Mouse (Mus musculus) liver, embryonic 11.5 days (tissue): Measurements from ENCODE around the gene Aoc1. TPM values are rescaled to one million over a fixed set of nuclear protein-coding genes. Genes with fewer than 3 reads are reported as not detected.
"Not testable (repeated sequence)": the region's sequence is repeated elsewhere in the genome, so short reads cannot be mapped to it uniquely, and the experiment has no call there.

Source experiments
- ATAC-seq: fragments of 200-750 bp; cut with Nextera tagmentation; replicated peaks from 2 replicates; pipeline ENCODE4 v1.8.0; 2017; ENCODE audit warnings: moderate number of reproducible peaks, mild to moderate bottlenecking, moderate TSS enrichment, moderate library complexity; ENCODE audit not compliant: low FRiP score
- DNase-seq: peaks from one replicate; pipeline ENCODE4 v3.0.0-alpha.2; 2017; ENCODE audit warnings: low spot score
- H3K27ac ChIP-seq: fragments of 300-500 bp; sonication (generic); 2 replicates; pipeline ENCODE4 v1.5.1; 2014; ENCODE audit warnings: mild to moderate bottlenecking, low read depth, low read length, control low read depth
- H3K27me3 ChIP-seq: fragments of 300-500 bp; sonication (generic); replicated peaks from 2 replicates; pipeline ENCODE4 v1.6.1; 2014; ENCODE audit warnings: low read length, mixed read lengths; ENCODE audit not compliant: control insufficient read depth, insufficient read depth
- H3K36me3 ChIP-seq: fragments of 300-500 bp; sonication (generic); 2 replicates; pipeline ENCODE4 v1.6.1; 2014; ENCODE audit warnings: mild to moderate bottlenecking, low read length, moderate library complexity, mixed read lengths; ENCODE audit not compliant: control insufficient read depth, insufficient read depth
- H3K4me1 ChIP-seq: fragments of 300-500 bp; sonication (generic); replicated peaks from 2 replicates; pipeline ENCODE4 v1.6.1; 2014; ENCODE audit warnings: low read length, mixed read lengths; ENCODE audit not compliant: control insufficient read depth, insufficient read depth
- H3K4me2 ChIP-seq: fragments of 300-500 bp; sonication (generic); 2 replicates; pipeline ENCODE4 v1.6.1; 2014; ENCODE audit warnings: mild to moderate bottlenecking, control low read depth, moderate library complexity
- H3K4me3 ChIP-seq: fragments of 300-500 bp; sonication (generic); 2 replicates; pipeline ENCODE4 v1.5.1; 2014; ENCODE audit warnings: low read depth, low read length, control low read depth
- H3K9ac ChIP-seq: fragments of 300-500 bp; sonication (generic); 2 replicates; pipeline ENCODE4 v1.6.1; 2014; ENCODE audit warnings: low read depth, low read length, control low read depth
- H3K9me3 ChIP-seq: fragments of 300-500 bp; sonication (generic); 2 replicates; pipeline ENCODE4 v1.6.1; 2016; ENCODE audit warnings: low read length, inconsistent platforms, mixed read lengths; ENCODE audit not compliant: control insufficient read depth
- WGBS: fragments of 180-500 bp; shearing (Covaris S2); extraction: QIAGEN DNeasy Blood & Tissue Kit; methylation state at CpG from one replicate; pipeline ENCODE4 v1.1.7; 2014; 5-methylcytosine and 5-hydroxymethylcytosine counted together
- polyA plus RNA-seq: library from polyadenylated mRNA; unstranded; fragments of >200 nt; fragmentation: Nextera tagmentation; extraction: Ambion mirVana; gene quantifications from 2 replicates; pipeline ENCODE4 v1.2.1, GENCODE M21; 2014

The Aoc1 gene
- polyA plus RNA-seq, 1 experiment from 2014 or later: not detected

DNA sequence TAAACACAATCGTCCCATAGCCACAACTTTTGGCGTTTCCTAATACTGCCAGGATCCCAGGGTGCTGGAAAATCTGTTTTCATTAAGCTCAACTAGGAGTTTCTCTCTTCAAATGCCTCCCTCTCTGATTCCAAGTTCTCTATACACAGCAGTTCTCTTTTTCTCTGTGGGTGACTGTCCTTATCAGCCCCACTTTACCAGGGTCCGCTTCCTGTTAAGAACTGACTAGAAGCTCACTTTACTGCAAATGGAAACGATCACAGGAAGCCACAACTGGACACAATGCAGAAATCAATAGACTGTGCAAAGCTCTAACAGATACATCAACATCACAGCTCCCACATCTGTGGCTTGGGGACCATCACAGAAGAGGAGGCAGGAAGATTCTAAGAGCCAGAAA lies 21.5 kb downstream of the Aoc1 start:
- no peak for DNase-seq
- no peak for ATAC-seq
- no peaks in the 10 kb centered on the region; the same call in 1 of the 2 replicates for H3K4me1 ChIP-seq
- H3K27ac ChIP-seq: no peak overlapping the region
- H3K27me3 ChIP-seq: no peaks in the 10 kb centered on the region
- WGBS: 30% methylated on average over 4 of the region's 4 CpGs
- no peak overlapping the region for H3K9ac ChIP-seq
- no peaks in the 10 kb centered on the region for H3K9me3 ChIP-seq
- H3K36me3 ChIP-seq: no peaks in the 10 kb centered on the region
- no peak overlapping the region for H3K4me3 ChIP-seq
- H3K4me2 ChIP-seq: no peak overlapping the region

DNA sequence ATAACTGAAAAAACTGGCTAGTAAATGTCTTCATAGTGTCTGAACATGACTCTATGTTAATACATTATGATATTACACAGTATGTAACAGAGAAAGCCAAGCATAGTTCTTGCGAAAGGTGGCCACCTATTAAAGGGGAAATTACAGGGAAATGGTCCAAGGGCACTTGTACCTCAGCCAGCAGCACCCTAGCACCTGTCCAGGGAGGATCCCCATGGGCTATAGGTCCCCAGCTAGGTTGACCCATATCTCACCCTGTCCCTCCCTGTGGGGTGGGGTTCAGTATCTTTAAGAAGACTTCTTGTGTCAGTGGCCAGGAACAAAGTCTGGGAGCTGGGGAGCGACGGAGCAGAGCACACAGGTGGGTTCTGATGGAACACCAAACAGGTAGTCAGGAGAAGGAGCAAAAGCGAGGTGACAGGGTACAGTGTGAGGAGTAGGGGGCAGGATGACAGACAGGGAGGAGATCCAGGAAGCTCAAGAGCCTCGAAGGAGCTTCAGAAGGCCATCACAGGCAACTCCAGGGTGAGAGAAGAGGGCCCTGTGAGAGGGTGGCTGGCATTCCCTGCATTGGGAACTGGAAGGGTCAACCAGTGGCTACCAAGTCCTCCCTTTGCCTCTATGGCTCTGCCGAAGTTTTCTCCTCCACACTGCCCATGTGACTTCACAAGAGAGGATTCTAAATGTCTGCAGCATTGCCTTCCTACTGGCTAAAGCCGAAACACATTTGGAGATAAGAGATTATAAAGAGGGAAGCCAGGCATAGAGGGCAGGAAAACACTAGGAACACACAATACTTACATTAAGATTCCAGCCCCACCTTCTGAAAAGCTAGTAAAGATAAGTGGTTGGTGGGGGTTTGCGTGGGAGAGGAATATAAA lies 22.5 kb downstream of the Aoc1 start:
- Histone ChIP-seq H3K4me3 (no peak overlapping the region), H3K27me3 (no peaks in the 10 kb centered on the region), H3K9ac (no peak overlapping the region), H3K36me3 (no peaks in the 10 kb centered on the region), H3K4me2 (no peak overlapping the region), H3K4me1 (no peaks in the 10 kb centered on the region; the same call in 1 of the 2 replicates), H3K9me3 (no peaks in the 10 kb centered on the region), H3K27ac (no peak overlapping the region)
- no peak for ATAC-seq
- DNase-seq: no peak
- WGBS: 69% methylated on average over 8 of the region's 8 CpGs

DNA sequence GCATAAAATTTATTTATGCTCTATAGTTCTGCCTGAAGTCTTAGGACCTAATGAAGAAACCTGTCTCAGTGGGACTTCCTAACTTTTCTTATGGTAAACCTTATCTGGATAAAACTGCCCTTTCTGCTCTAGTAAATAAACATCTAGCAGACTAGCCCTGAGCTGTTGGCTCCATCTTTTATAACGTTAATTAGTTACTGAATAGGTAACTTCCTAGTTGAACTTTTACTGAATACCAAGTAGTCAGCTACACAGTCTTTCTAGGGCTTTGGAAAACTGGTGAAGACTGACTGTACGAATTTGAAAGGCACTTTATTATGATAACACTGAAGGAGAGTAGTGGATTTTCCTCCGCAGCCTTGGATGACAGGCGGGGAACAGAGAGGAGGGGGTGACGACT lies 23.2 kb downstream of the Aoc1 start:
- Histone ChIP-seq H3K36me3 (no peaks in the 10 kb centered on the region), H3K4me2 (no peak overlapping the region), H3K4me3 (no peak overlapping the region), H3K9ac (no peak overlapping the region), H3K27ac (no peak overlapping the region), H3K4me1 (no peaks in the 10 kb centered on the region; the same call in 1 of the 2 replicates), H3K27me3 (no peaks in the 10 kb centered on the region), H3K9me3 (no peaks in the 10 kb centered on the region)
- no peak for ATAC-seq
- no peak for DNase-seq
- WGBS: 84% methylated on average over 5 of the region's 5 CpGs

DNA sequence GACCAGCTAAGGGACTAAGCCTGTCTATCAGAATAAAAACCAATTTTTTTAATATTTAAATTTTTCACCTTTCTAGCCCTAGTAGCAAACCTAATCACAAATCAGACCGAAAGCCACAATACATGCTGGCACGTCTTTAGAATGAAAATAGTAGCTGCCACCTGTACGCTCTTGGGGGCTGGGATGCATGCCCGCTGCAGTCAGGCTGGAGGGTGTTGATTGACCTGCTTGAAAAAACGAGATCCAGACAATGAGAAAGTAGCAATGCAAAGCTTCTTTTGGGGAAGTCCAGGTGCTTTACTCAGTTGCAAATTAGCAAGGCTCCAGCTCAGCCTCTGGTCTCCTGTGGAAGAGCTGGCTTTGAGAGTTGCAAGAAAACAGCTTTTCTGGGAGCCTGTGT lies 24.3 kb downstream of the Aoc1 start:
- Histone ChIP-seq H3K36me3 (no peaks in the 10 kb centered on the region), H3K9me3 (no peaks in the 10 kb centered on the region), H3K4me2 (no peak overlapping the region), H3K27ac (no peak overlapping the region), H3K4me3 (no peak overlapping the region), H3K9ac (no peak overlapping the region), H3K27me3 (no peaks in the 10 kb centered on the region), H3K4me1 (no peaks in the 10 kb centered on the region; the same call in 1 of the 2 replicates)
- no peak for DNase-seq
- 84% methylated on average over 5 of the region's 5 CpGs for WGBS
- no peak for ATAC-seq

GRCm38 (mm10) chr6:48901316-48901715 lies 28.6 kb downstream of the Aoc1 start:
- H3K36me3 ChIP-seq, H3K9ac ChIP-seq, H3K27ac ChIP-seq, H3K9me3 ChIP-seq, H3K4me1 ChIP-seq, H3K4me3 ChIP-seq, H3K27me3 ChIP-seq, ATAC-seq, H3K4me2 ChIP-seq, DNase-seq: not testable (repeated sequence)
- 91% methylated on average over 11 of the region's 11 CpGs for WGBS

- Histone ChIP-seq H3K27ac (no peak overlapping the region), H3K4me3 (no peak overlapping the region), H3K9ac (no peak overlapping the region), H3K9me3 (no peaks in the 10 kb centered on the region), H3K4me1 (no peaks in the 10 kb centered on the region), H3K36me3 (no peaks in the 10 kb centered on the region), H3K27me3 (no peaks in the 10 kb centered on the region), H3K4me2 (no peak overlapping the region)
- no peak for ATAC-seq
- 85% methylated on average over 17 of the region's 17 CpGs for WGBS
- no peak for DNase-seq
These were observed 30.1 kb downstream of the Aoc1 start for GRCm38 (mm10) chr6:48902511-48903406.

DNA sequence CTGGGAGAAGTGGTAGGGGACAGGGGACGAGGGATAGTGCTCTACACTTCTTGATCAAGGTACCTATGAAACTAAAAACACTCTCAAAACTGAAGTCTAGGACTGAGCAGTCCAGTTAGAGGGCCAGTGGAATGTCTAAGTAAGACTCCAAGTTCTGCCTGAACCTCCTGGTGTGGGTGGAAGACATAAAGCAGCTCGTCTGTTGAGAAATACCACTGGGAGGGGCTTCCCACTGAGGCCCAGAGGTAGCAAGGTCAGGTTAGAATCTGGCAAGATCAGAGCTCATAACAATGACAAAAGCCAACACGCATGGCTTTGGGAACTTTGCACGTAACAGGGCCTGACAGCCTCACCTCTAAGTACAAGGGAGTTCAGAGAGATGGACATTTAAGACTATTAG lies 30.7 kb downstream of the Aoc1 start:
- ATAC-seq (no peak), DNase-seq (no peak)
- Histone ChIP-seq H3K27ac (no peak overlapping the region), H3K9ac (no peak overlapping the region), H3K27me3 (no peaks in the 10 kb centered on the region), H3K4me1 (no peaks in the 10 kb centered on the region), H3K4me2 (no peak overlapping the region), H3K36me3 (no peaks in the 10 kb centered on the region), H3K9me3 (no peaks in the 10 kb centered on the region), H3K4me3 (no peak overlapping the region)
- WGBS: 74% methylated on average over 4 of the region's 4 CpGs

- no peak for DNase-seq
- no peak overlapping the region for H3K9ac ChIP-seq
- H3K9me3 ChIP-seq: no peaks in the 10 kb centered on the region
- 80% methylated on average over 13 of the region's 13 CpGs for WGBS
- no peak overlapping the region for H3K27ac ChIP-seq
- H3K4me1 ChIP-seq: no peaks in the 10 kb centered on the region
- H3K4me3 ChIP-seq: no peak overlapping the region
- no peak for ATAC-seq
- no peaks in the 10 kb centered on the region for H3K27me3 ChIP-seq
- H3K4me2 ChIP-seq: no peak overlapping the region
- no peaks in the 10 kb centered on the region for H3K36me3 ChIP-seq
These were observed 32.9 kb downstream of the Aoc1 start for GRCm38 (mm10) chr6:48905606-48906005.
